Mouse (Mus musculus) lung, adult 2 months (tissue): Measurements from ENCODE around the gene Brd2.

Experiments used
- CTCF ChIP-seq: fragments of 200-500 bp; IDR thresholded peaks from 2 replicates; pipeline ENCODE4 v1.5.1; 2011; ENCODE audit warnings: mild to moderate bottlenecking, low read length, control low read depth; ENCODE audit not compliant: insufficient read depth
- POLR2A ChIP-seq: fragments of 200-500 bp; IDR thresholded peaks from 2 replicates; pipeline ENCODE4 v1.6.1; 2011; ENCODE audit warnings: low read depth, mild to moderate bottlenecking, control low read depth, low read length, borderline replicate concordance; ENCODE audit errors: extremely low read depth

GRCm38 (mm10) chr17:34118113-34118872 lies 4.1 kb downstream of the Brd2 start:
- TF ChIP-seq CTCF (no peak), POLR2A (peak; percentile 8; the same call in 1 of the 2 replicates)
